In the genomic region with DNA sequence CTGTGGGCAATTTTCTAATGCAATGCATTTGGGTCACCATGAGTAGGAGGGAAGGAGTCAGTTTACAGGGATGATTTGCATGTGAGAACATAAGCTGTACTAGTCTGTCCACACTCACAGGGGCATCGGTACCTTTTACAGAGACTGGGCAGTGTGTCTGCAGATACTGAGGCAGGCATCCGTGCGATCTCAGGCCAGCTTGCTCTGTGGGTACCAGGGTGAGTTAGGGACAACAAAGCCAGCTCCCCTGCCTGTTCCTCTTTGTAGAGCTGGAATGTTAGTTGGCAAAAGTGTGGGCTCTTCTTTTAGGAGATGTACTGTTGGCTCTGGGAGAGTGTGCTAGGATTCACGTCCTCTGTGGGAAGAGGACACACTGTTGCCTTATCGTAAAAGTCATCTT, we compare ENCODE assay signal across 21 mouse cellular contexts. TPM values are rescaled to one million over a fixed set of nuclear protein-coding genes. Genes with fewer than 3 reads are reported as not detected.
A peak's percentile ranks its signal among the peaks of the same experiment; 100 is the strongest.
DNase-seq lines count a peak whose midpoint lies in the region; ATAC-seq and TF ChIP-seq lines count a peak whose summit lies in the region.
"Had no signal": no experiment of that assay in that cellular context is flagged by ENCODE, and none has a peak within 500 bp of the region (broad histone marks: within the 10 kb centered on the region; RNA-seq: fewer than 3 reads in every experiment).

No protein-coding gene starts in this region.

- H3K4me3 ChIP-seq in heart, embryonic 15.5 days, result no peak overlapping the region
- H3K4me3 ChIP-seq in layer of hippocampus, adult 2 months, result no peak overlapping the region
- H3K4me3 ChIP-seq in embryonic facial prominence, embryonic 10.5 days, result no peak overlapping the region
- H3K4me3 ChIP-seq in neural tube, embryonic 15.5 days (replicated peaks), result no peak overlapping the region
- H3K4me3 ChIP-seq: forebrain, embryonic 12.5 days; hindbrain, embryonic 15.5 days; limb, embryonic 13.5 days; liver, embryonic 13.5 days; stomach, embryonic 15.5 days had no signal

- no peaks in the 10 kb centered on the region for H3K9me3 ChIP-seq in heart, embryonic 15.5 days (replicated peaks)
- H3K9me3 ChIP-seq in embryonic facial prominence, embryonic 10.5 days, result no peaks in the 10 kb centered on the region
- no peaks in the 10 kb centered on the region for H3K9me3 ChIP-seq in neural tube, embryonic 15.5 days (replicated peaks)
- H3K9me3 ChIP-seq: forebrain, embryonic 12.5 days; hindbrain, embryonic 15.5 days; limb, embryonic 13.5 days; liver, embryonic 13.5 days; stomach, embryonic 15.5 days had no signal

- peak overlapping the region; percentile 1; the same call in 1 of the 2 replicates for H3K27ac ChIP-seq in heart, embryonic 15.5 days
- peak overlapping the region; percentile 5; the same call in 1 of the 2 replicates for H3K27ac ChIP-seq in layer of hippocampus, adult 2 months
- peak overlapping the region; percentile 4; the same call in 1 of the 2 replicates for H3K27ac ChIP-seq in embryonic facial prominence, embryonic 10.5 days (replicated peaks)
- H3K27ac ChIP-seq in neural tube, embryonic 15.5 days (replicated peaks), result no peak overlapping the region
- H3K27ac ChIP-seq: forebrain, embryonic 12.5 days; hindbrain, embryonic 15.5 days; limb, embryonic 13.5 days; liver, embryonic 13.5 days; stomach, embryonic 15.5 days had no signal

- H3K36me3 ChIP-seq in heart, embryonic 15.5 days, result no peaks in the 10 kb centered on the region
- H3K36me3 ChIP-seq in embryonic facial prominence, embryonic 10.5 days (replicated peaks), result no peaks in the 10 kb centered on the region
- no peaks in the 10 kb centered on the region for H3K36me3 ChIP-seq in neural tube, embryonic 15.5 days
- H3K36me3 ChIP-seq: forebrain, embryonic 12.5 days; hindbrain, embryonic 15.5 days; limb, embryonic 13.5 days; liver, embryonic 13.5 days; stomach, embryonic 15.5 days had no signal

- peaks cover 85% of the 10 kb centered on the region for H3K4me1 ChIP-seq in heart, embryonic 15.5 days (replicated peaks)
- peaks cover 96% of the 10 kb centered on the region for H3K4me1 ChIP-seq in embryonic facial prominence, embryonic 10.5 days
- peaks cover 73% of the 10 kb centered on the region for H3K4me1 ChIP-seq in neural tube, embryonic 15.5 days

- H3K27me3 ChIP-seq in heart, embryonic 15.5 days, result no peaks in the 10 kb centered on the region
- H3K27me3 ChIP-seq in embryonic facial prominence, embryonic 10.5 days (replicated peaks; ENCODE audit: low read depth, poor library complexity, severe bottlenecking), result no peaks in the 10 kb centered on the region
- H3K27me3 ChIP-seq in neural tube, embryonic 15.5 days (replicated peaks), result no peaks in the 10 kb centered on the region
- H3K27me3 ChIP-seq: forebrain, embryonic 12.5 days; hindbrain, embryonic 15.5 days; limb, embryonic 13.5 days; liver, embryonic 13.5 days; stomach, embryonic 15.5 days had no signal

- DNase-seq in heart, adult 9 months (ENCODE audit: low spot score in 2 of 2), result no peak
- DNase-seq in layer of hippocampus, adult 2 months (ENCODE audit: low spot score in 2 of 2), result no peak
- no peak for DNase-seq in layer of hippocampus, postnatal 10 days (ENCODE audit: low spot score in 2 of 2)
- DNase-seq in Muller cell, postnatal 12 days (ENCODE audit: inconsistent ontology term), result peak; percentile 72
- DNase-seq in embryonic facial prominence, embryonic 10.5 days (ENCODE audit: low spot score), result no peak
- no peak for DNase-seq in thymus, adult 18-20 months
- DNase-seq: adrenal gland, postnatal 14 days; cerebellum, adult 9-11 months; gastrocnemius, postnatal 10 days; heart, adult 11 months; heart, postnatal 36 days; kidney, adult 2 months; kidney, postnatal 36 days; liver, embryonic 13.5 days; lung, embryonic 14.5 days had no signal

- WGBS in heart, embryonic 15.5 days, result 44% methylated on average over 5 of the region's 5 CpGs
- 47% methylated on average over 5 of the region's 5 CpGs for WGBS in embryonic facial prominence, embryonic 10.5 days
- 48% methylated on average over 5 of the region's 5 CpGs for WGBS in neural tube, embryonic 15.5 days

- no peak for TF ChIP-seq CTCF in layer of hippocampus, adult 2 months (conservative IDR thresholded peaks at IDR 0.05)

- no peak overlapping the region for H3K9ac ChIP-seq in heart, embryonic 15.5 days
- no peak overlapping the region for H3K9ac ChIP-seq in neural tube, embryonic 15.5 days (replicated peaks)
- H3K9ac ChIP-seq: forebrain, embryonic 12.5 days; hindbrain, embryonic 15.5 days; limb, embryonic 13.5 days; liver, embryonic 13.5 days; lung, embryonic 14.5 days; stomach, embryonic 15.5 days had no signal

- no peak overlapping the region for H3K4me2 ChIP-seq in heart, embryonic 15.5 days
- no peak overlapping the region for H3K4me2 ChIP-seq in neural tube, embryonic 15.5 days
- H3K4me2 ChIP-seq: forebrain, embryonic 12.5 days; hindbrain, embryonic 15.5 days; limb, embryonic 13.5 days; liver, embryonic 13.5 days; lung, embryonic 14.5 days; stomach, embryonic 15.5 days had no signal

- no peak for ATAC-seq in heart, embryonic 15.5 days (replicated peaks; ENCODE audit: insufficient number of reproducible peaks, insufficient read depth, low FRiP score, low read depth)
- no peak for ATAC-seq in neural tube, embryonic 15.5 days (ENCODE audit: low FRiP score)

RNA-seq across cellular contexts. Expression of a gene that starts 19.6 kb away (rescaled TPM):
- polyA plus RNA-seq in heart, embryonic 15.5 days (2015; fragmentation: Nextera tagmentation; extraction: Ambion mirVana), result 11.5 and 15.7 TPM in 2 replicates
- total RNA-seq in layer of hippocampus, adult 2 months (2021), result 10 to 100 TPM; 22.2 to 25.5 TPM
- total RNA-seq in layer of hippocampus, postnatal 10 days (2021), result 10 to 100 TPM; 28.6 to 32.5 TPM
- polyA plus RNA-seq in embryonic facial prominence, embryonic 10.5 days (2016; fragmentation: Nextera tagmentation; extraction: Ambion mirVana), result 22.0 and 23.2 TPM in 2 replicates
- polyA plus RNA-seq in neural tube, embryonic 15.5 days (2015; fragmentation: Nextera tagmentation; extraction: Ambion mirVana), result 9.0 and 11.3 TPM in 2 replicates
